Mouse (Mus musculus): ENCODE measurements around the gene Abhd8. TPM values are rescaled to one million over a fixed set of nuclear protein-coding genes. Genes with fewer than 3 reads are reported as not detected.

The Abhd8 gene
- polyA plus RNA-seq, 1 experiment from 2014 or later: 35.4 TPM

DNA sequence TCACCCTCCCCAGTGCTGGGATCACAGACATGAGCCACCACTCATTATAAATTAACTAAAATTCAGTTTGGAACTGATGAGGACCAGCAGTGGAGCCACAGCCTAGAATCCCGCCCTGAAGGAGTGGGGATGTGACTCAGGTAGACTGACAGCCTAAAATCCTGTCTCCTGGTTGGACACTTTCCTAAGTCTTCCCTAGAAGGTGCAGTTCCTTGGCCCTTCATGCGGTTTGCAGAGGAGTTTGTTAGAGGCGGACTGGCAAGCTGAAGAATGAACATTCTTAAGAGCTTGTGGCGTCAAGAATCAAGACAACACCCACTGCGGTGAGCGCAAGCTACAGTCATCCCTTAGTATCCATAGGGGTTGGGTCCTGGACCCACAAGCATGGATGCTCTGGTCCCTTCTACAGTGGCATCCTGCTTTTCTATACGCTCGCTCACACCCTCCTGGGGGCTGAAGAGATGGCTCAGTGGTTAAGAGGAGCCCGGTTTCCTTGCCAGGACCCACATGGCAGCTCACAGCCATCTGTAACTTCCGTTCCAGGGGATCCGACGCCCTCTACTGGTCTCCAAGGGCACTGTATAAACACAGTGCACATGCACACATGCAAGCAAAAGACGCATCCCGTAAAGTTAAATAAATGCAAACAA, 13.9 kb upstream of the Abhd8 start:
- WGBS: 37% methylated on average over 14 of the region's 14 CpGs
- H3K27ac ChIP-seq (ENCODE audit: poor library complexity, severe bottlenecking): no peak overlapping the region; the same call in 1 of the 2 replicates

DNA sequence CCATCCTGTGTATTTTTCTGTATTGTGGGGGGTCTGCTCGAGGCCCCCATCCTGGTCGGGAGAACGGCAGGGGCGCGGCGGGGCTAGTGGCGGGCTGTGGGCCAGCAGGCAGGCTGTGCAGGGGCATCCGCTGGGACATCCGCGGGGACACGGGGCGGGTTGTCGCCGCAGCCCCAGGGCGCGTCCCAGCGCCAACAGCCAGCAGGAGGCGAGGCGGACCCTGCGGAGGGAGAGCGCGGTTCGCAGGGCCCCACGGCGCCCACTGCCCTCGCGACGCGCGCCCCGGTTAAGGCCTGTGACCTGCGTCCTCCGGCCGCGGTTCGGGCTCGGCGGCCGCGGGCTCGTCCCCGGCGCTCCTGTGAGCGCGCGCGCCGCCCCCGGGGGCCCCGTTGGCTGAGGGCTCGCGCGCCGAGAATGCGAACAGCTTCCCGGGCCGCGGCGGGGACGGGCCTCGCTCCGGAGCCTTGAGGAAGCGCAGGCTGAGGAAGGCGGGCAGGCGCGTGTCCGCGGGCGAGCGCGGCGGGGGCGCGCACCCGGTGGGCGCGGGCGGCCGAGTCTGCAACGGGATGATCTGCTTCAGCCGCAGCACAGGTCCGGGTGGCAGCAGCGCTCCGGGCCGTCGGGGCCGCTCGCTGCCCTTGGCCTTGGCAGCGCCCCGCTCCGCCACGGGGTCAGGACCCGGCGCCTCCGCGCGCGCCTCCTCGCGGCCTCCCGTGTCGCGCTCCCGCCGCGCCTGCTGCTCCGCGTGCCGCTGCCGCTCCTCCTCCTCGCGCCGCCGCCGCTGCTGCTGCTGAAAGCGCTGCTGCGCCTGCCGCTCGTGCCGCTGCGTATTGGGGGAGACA, 12.9 kb upstream of the Abhd8 start:
- H3K4me1 ChIP-seq (replicated peaks): peaks cover 16% of the 10 kb centered on the region
- peak overlapping the region; percentile 92 for H3K4me2 ChIP-seq
- H3K27me3 ChIP-seq (replicated peaks): peaks cover 38% of the 10 kb centered on the region
- peaks cover 51% of the 10 kb centered on the region for H3K36me3 ChIP-seq
- WGBS: 1% methylated on average over 117 of the region's 121 CpGs
- ATAC-seq (ENCODE audit: insufficient number of reproducible peaks, low FRiP score): peak; percentile 81
- no peaks in the 10 kb centered on the region for H3K9me3 ChIP-seq (replicated peaks)
- peak overlapping the region; percentile 78 for H3K4me3 ChIP-seq
- H3K9ac ChIP-seq: peak overlapping the region; percentile 86
- peak overlapping the region; percentile 80 for H3K27ac ChIP-seq (ENCODE audit: poor library complexity, severe bottlenecking)

More for the DNA sequence above, 13.9 kb upstream of the Abhd8 start:
- Histone ChIP-seq H3K9me3 (replicated peaks) (no peaks in the 10 kb centered on the region), H3K9ac (peak overlapping the region; percentile 86; the same call in 1 of the 2 replicates), H3K4me3 (peak overlapping the region; percentile 78), H3K4me2 (peak overlapping the region; percentile 92), H3K36me3 (peaks cover 41% of the 10 kb centered on the region), H3K4me1 (replicated peaks) (peaks cover 16% of the 10 kb centered on the region), H3K27me3 (replicated peaks) (peaks cover 48% of the 10 kb centered on the region)
- ATAC-seq (ENCODE audit: insufficient number of reproducible peaks, low FRiP score): no peak

DNA sequence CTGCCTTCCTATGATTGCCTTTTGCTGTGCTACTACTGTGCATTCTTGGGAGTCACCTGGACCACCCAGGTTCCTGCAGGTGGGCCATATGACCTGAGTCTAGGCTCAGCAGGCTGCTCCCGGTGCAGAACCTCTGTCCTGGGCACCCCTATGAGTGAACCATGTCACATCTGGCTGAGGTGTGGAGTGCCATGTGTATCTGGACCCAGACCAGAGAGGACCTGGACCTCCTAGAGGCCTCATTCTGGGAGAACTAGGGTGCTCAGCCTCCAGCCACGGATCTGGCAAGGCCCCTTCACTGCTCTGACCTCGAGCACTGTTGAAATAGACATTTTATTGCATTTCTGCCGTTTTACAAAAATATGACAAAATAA, 12.2 kb upstream of the Abhd8 start:
- H3K4me2 ChIP-seq: peak overlapping the region; percentile 92
- peak; percentile 19; the same call in 1 of the 2 replicates for ATAC-seq (ENCODE audit: insufficient number of reproducible peaks, low FRiP score)
- peak overlapping the region; percentile 86 for H3K9ac ChIP-seq
- H3K4me3 ChIP-seq: peak overlapping the region; percentile 78
- H3K9me3 ChIP-seq (replicated peaks): no peaks in the 10 kb centered on the region
- 23% methylated on average over 4 of the region's 4 CpGs for WGBS
- peak overlapping the region; percentile 80 for H3K27ac ChIP-seq (ENCODE audit: poor library complexity, severe bottlenecking)
- H3K27me3 ChIP-seq (replicated peaks): peaks cover 32% of the 10 kb centered on the region
- peaks cover 58% of the 10 kb centered on the region for H3K36me3 ChIP-seq
- peaks cover 18% of the 10 kb centered on the region for H3K4me1 ChIP-seq (replicated peaks)

DNA sequence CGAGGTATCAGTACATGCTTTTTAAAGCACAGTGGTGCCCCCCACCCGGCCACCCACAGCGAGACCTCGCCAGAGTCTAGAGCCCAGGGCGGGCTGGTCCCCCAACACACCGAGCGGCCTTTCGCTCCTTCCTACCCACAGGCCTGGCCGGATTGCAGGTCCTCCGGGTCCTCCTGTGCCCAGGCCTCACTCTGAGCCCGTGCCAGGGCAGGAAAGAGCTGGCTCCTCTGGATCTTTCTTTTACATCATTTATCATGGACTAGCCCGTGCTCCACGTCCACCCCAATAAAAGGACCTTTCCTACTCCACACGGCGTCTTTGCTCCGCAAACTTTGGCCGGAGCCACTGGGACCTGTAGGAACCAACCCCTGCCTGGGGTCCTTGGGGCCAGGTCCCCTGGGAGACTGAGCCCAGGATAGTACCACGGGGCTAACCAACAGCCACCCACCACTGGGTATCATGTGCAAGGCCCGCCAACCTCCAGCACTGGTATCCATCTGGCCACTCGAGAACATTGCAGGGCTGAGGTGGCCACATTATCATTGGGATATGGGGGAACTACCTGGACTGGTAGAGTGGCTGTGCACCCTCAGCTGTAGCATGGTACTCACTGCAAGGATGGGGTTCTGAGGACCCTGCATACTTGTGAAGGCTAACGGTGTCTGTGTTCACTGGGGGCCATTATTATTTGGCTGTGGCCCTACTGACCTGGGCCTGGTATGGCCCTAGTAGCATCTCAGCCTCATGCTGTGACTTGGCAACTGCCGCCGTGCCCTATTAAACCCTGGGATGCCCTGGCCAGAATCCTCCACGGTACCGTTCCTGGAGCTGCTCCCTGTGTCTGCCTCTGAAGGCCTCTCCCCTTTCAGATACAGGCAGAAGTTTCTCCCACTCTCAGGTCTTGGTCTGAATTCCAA, 11.6 kb upstream of the Abhd8 start:
- Histone ChIP-seq H3K4me3 (no peak overlapping the region; the same call in 1 of the 2 replicates), H3K9ac (no peak overlapping the region), H3K27me3 (replicated peaks) (peaks cover 25% of the 10 kb centered on the region), H3K4me2 (peak overlapping the region; percentile 92; the same call in 1 of the 2 replicates), H3K27ac (ENCODE audit: poor library complexity, severe bottlenecking) (no peak overlapping the region; the same call in 1 of the 2 replicates), H3K9me3 (replicated peaks) (no peaks in the 10 kb centered on the region), H3K36me3 (peaks cover 55% of the 10 kb centered on the region), H3K4me1 (replicated peaks) (peaks cover 25% of the 10 kb centered on the region)
- WGBS: 88% methylated on average over 25 of the region's 25 CpGs
- ATAC-seq (ENCODE audit: insufficient number of reproducible peaks, low FRiP score): no peak

DNA sequence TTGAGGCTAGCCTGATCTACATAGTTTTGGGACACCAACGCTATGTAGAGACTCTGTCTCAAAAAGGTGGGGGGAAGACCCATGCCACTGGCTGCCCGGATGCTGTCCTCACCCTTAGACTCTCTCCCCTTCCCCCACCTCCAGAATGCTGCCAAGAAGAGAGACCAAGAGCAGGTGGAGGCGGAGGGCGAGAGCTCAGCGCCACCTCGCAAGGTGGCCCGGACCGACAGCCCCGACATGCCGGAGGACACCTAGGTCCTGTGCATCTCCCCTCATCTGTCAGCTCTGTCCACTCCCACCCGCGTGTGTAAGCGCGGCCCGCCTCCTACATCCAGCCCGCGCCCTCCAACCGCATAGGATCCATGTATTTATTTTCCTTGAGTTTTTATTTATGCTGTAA, 10.9 kb upstream of the Abhd8 start:
- no peak overlapping the region for H3K4me2 ChIP-seq
- 94% methylated on average over 18 of the region's 18 CpGs for WGBS
- no peaks in the 10 kb centered on the region for H3K9me3 ChIP-seq (replicated peaks)
- H3K27me3 ChIP-seq (replicated peaks): peaks cover 18% of the 10 kb centered on the region
- H3K4me3 ChIP-seq: no peak overlapping the region
- H3K36me3 ChIP-seq: peaks cover 55% of the 10 kb centered on the region
- peaks cover 30% of the 10 kb centered on the region for H3K4me1 ChIP-seq (replicated peaks)
- no peak overlapping the region for H3K27ac ChIP-seq (ENCODE audit: poor library complexity, severe bottlenecking)
- no peak overlapping the region for H3K9ac ChIP-seq
- ATAC-seq (ENCODE audit: insufficient number of reproducible peaks, low FRiP score): no peak

DNA sequence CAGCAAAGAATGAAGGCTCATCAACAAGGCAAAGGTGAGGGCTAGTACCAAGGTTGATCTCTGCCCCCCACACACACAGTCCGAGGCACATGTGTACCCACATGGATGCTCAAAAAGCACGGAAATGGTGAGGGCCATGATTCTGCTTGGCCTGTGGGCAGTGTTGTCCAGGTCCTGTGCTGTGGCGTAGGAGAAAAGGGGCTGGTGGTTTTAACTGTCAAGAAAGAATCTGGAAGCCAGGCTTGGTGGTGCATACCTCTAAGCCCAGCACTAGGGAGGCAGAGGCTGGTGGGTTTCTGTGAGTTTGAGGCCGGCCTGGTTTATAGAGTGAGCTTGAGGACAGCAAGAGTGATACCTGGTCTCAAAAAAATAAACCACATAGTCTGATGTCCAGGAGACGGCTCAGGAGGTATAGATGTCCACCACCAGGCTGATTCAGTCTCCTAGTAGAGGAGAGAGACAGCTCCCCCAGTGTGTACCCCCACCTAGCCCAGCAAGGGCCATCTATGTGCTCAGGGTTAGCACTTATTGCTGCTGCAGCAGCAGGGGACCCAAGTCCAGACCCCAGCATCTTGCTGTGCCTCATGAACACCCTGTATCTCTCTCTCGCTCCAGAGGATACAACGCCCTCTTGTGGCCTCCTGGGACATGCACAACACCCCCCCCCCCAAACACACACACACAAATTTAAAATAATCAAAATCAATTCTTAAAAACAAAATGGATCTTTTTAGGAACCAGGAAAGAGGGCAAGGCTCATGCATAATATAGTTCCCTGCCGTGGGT, 9.3 kb upstream of the Abhd8 start:
- Histone ChIP-seq H3K27ac (ENCODE audit: poor library complexity, severe bottlenecking) (no peak overlapping the region), H3K4me2 (no peak overlapping the region), H3K4me1 (replicated peaks) (peaks cover 30% of the 10 kb centered on the region), H3K9me3 (replicated peaks) (no peaks in the 10 kb centered on the region), H3K36me3 (peaks cover 47% of the 10 kb centered on the region), H3K4me3 (no peak overlapping the region), H3K9ac (no peak overlapping the region), H3K27me3 (replicated peaks) (0 out of 2 replicates have a peak, but pooled peaks cover 5% of the 10 kb centered on the region)
- 88% methylated on average over 8 of the region's 8 CpGs for WGBS
- no peak for ATAC-seq (ENCODE audit: insufficient number of reproducible peaks, low FRiP score)

DNA sequence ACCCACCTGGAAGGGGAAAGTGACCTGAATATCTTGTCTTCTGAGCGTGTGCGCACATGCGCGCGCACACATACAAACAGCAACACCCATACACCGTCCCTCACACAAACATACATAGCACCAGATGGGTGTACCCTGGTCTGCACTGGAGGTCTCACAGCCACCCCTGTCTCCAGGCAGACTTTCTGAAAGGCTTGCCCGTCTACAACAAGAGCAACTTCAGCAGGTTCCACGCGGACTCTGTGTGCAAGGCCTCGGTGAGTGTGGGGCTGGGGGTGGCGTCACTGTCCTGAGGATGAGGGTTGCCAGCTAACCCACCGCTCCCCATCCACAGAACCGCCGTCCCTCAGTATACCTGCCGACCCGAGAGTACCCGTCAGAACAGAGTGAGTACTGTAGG, 8.4 kb upstream of the Abhd8 start:
- H3K27me3 ChIP-seq (replicated peaks): no peaks in the 10 kb centered on the region
- no peaks in the 10 kb centered on the region for H3K9me3 ChIP-seq (replicated peaks)
- no peak overlapping the region for H3K4me2 ChIP-seq
- 91% methylated on average over 17 of the region's 17 CpGs for WGBS
- no peak overlapping the region for H3K27ac ChIP-seq (ENCODE audit: poor library complexity, severe bottlenecking)
- peaks cover 21% of the 10 kb centered on the region for H3K4me1 ChIP-seq (replicated peaks)
- no peak for ATAC-seq (ENCODE audit: insufficient number of reproducible peaks, low FRiP score)
- peaks cover 47% of the 10 kb centered on the region for H3K36me3 ChIP-seq
- H3K9ac ChIP-seq: no peak overlapping the region
- H3K4me3 ChIP-seq: no peak overlapping the region

DNA sequence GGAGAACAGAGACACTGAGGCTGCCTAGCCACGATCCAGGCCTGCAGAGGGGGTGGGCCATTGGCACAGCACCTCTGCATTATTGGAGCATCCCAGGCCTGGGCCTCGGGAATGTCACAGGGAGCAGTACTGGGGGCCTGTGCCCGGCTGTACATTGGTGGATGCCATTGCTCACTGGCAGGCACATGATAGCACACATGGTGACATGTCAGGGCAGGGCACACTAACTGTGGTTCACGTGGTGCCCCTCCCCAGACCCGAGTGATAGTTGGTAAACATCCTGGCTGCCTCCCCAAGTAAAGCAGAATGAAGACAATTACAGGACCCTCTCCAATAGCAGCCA, 7.4 kb upstream of the Abhd8 start:
- ATAC-seq (ENCODE audit: insufficient number of reproducible peaks, low FRiP score): no peak
- Histone ChIP-seq H3K4me3 (no peak overlapping the region), H3K4me1 (replicated peaks) (peaks cover 20% of the 10 kb centered on the region), H3K4me2 (0 out of 2 replicates have a peak overlapping the region, but pooled peaks have one; percentile 85), H3K27ac (ENCODE audit: poor library complexity, severe bottlenecking) (no peak overlapping the region), H3K9me3 (replicated peaks) (no peaks in the 10 kb centered on the region), H3K27me3 (replicated peaks) (no peaks in the 10 kb centered on the region), H3K9ac (no peak overlapping the region), H3K36me3 (peaks cover 50% of the 10 kb centered on the region)
- 74% methylated on average over 5 of the region's 5 CpGs for WGBS

DNA sequence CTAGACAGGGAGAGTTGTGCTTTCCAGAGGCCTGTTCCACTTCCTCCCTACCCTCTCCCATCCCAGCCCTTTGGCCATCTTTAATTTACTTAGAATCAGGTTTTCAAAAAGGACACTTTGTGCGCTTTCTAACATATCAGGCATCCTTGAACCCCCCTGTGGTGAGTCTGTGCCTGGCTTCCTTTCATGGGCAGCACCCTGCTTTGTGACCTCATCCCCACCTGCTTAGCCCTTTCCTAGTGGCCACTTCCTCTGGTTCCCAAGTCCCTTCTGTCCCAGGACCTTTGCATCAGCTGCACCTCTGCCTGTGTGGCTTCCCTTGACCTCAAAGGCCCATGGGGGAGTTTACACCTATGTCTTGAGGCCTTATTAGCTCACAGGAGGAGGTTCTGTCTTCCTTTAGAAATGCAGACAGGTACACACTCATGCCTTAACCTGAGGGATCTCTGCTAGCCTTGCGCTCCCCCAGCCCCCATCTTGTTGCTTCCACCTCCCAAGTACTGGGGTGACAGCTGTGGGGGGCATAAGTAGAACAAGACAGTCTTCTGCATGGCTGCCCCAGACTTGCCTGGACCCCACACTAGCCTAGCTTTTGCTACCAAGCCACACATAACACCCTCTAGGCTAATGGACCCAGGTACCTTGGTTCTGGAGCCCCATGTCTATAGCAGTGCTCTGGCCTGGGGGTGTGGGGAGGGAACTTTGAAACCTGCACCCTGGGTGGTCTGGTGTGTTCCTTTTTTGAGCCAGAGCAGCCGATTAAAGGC, 6.9 kb upstream of the Abhd8 start:
- H3K27me3 ChIP-seq (replicated peaks): no peaks in the 10 kb centered on the region
- H3K4me1 ChIP-seq (replicated peaks): peaks cover 20% of the 10 kb centered on the region
- H3K9me3 ChIP-seq (replicated peaks): no peaks in the 10 kb centered on the region
- WGBS: 90% methylated on average over 3 of the region's 3 CpGs
- peaks cover 49% of the 10 kb centered on the region for H3K36me3 ChIP-seq
- no peak overlapping the region for H3K27ac ChIP-seq (ENCODE audit: poor library complexity, severe bottlenecking)
- no peak for ATAC-seq (ENCODE audit: insufficient number of reproducible peaks, low FRiP score)
- peak overlapping the region; percentile 94 for H3K9ac ChIP-seq
- H3K4me3 ChIP-seq: peak overlapping the region; percentile 96
- H3K4me2 ChIP-seq: peak overlapping the region; percentile 85

DNA sequence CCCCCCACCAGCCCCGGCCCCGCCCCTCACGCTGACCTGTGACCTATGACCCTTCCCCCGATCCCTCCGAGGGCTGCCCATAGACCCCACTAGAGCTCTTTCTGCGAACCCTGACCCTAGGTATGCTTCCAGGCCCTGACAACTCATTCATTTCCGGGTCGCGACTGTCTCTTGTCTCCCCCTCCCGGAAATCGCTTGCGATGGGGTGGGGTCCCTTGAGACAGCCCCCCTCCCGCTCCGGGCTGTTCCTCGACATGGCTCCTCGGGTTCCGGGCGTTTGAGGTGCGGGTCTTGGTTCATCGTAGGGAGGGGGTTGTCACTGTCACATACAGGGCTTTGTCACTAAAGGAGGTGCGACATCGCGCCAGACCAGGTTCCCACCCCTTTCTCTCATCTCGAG, 6.0 kb upstream of the Abhd8 start:
- Histone ChIP-seq H3K27ac (ENCODE audit: poor library complexity, severe bottlenecking) (0 out of 2 replicates have a peak overlapping the region, but pooled peaks have one; percentile 59), H3K4me2 (peak overlapping the region; percentile 85), H3K9ac (peak overlapping the region; percentile 94), H3K4me1 (replicated peaks) (peaks cover 21% of the 10 kb centered on the region), H3K27me3 (replicated peaks) (no peaks in the 10 kb centered on the region), H3K9me3 (replicated peaks) (no peaks in the 10 kb centered on the region), H3K36me3 (peaks cover 40% of the 10 kb centered on the region), H3K4me3 (peak overlapping the region; percentile 96)
- peak; percentile 5 for ATAC-seq (ENCODE audit: insufficient number of reproducible peaks, low FRiP score)
- WGBS: under 1% methylated on average over 24 of the region's 24 CpGs
